Mouse (Mus musculus): ENCODE data around the gene Hnrnpu. TPM values are rescaled to one million over a fixed set of nuclear protein-coding genes. Genes with fewer than 3 reads are reported as not detected.
"Not testable (repeated sequence)": the region's sequence is repeated elsewhere in the genome, so short reads cannot be mapped to it uniquely, and the experiment has no call there.

Gene Hnrnpu
- total RNA-seq, 2 experiments from 2014 or later: 553 to 661 TPM

- ATAC-seq (replicated peaks; ENCODE audit: poor library complexity, severe bottlenecking): peak; percentile 38
Measured at GRCm38 (mm10) chr1:178318002-178318388, 19.6 kb downstream of the Hnrnpu start.

GRCm38 (mm10) chr1:178317275-178318001 lies 20.2 kb downstream of the Hnrnpu start:
- ATAC-seq (replicated peaks; ENCODE audit: poor library complexity, severe bottlenecking): no peak

GRCm38 (mm10) chr1:178314236-178314635 lies 23.4 kb downstream of the Hnrnpu start:
- ATAC-seq (replicated peaks; ENCODE audit: poor library complexity, severe bottlenecking): no peak

- ATAC-seq (replicated peaks; ENCODE audit: poor library complexity, severe bottlenecking): peak; percentile 57
Measured at GRCm38 (mm10) chr1:178313039-178313597, 24.5 kb downstream of the Hnrnpu start.

DNA sequence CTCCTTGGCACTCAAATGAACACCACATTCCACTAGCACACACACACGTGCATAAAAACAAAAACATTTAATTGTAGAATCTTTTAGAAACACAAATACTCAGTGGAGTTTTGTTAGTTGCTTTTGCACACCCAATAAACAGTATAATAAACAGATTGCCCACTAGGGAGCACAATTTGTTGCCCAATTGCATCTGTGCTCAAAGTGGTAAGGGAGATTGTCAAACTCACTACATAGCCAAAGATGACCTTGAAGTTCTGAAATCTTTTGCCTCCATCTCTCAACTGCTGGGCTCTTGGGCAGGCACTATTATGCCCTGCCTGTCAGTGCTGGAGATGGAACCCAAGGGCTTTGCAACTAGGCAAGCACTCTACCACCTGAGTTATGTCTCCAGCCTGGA lies 27.5 kb downstream of the Hnrnpu start:
- ATAC-seq (replicated peaks; ENCODE audit: poor library complexity, severe bottlenecking): no peak; the same call in 1 of the 2 replicates

DNA sequence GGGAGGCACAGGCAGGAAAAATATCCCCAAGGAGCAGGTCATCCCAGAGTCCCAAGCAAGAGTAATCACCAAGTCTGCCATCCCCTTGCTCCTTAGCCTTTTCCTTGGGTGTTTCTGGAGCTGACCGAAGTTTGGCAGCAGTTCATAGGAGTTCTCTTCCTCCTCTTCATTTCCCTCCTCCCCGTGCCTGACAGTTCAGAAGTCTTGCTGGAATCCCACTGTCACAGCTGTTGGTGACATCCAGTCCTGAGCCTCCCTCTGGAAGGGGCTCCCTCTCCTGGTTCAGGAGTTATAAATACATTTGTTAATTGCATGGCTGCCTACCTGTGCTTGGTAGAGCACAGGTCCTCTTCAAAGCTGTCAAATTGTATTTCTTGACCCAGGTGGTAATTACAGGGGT lies 28.1 kb downstream of the Hnrnpu start:
- no peak for ATAC-seq (replicated peaks; ENCODE audit: poor library complexity, severe bottlenecking)

DNA sequence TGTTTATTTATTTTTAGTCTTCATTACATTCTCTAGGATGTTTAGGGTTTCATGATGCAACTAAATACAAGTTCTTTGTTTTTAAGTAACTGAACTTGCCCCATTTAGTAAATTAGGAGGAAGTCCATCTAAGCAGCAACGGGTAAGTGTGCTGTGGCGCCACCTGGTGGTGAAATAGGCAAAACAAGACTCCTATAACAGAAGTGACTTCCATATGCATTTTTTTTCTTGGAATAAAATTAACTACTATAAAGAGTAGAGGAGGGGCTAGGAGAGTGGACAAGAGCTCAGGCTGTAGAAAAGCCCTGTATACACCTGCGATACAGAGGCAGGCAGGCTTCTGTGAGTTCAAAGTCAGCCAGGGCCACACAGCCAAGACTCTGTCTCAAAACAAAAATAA lies 34.2 kb downstream of the Hnrnpu start:
- ATAC-seq (replicated peaks; ENCODE audit: poor library complexity, severe bottlenecking): peak; percentile 83

- not testable (repeated sequence) for ATAC-seq (replicated peaks; ENCODE audit: poor library complexity, severe bottlenecking)
Measured at GRCm38 (mm10) chr1:178301261-178301660, 36.3 kb downstream of the Hnrnpu start.

- ATAC-seq (replicated peaks; ENCODE audit: poor library complexity, severe bottlenecking): 0 out of 2 replicates have a peak, but pooled peaks have one; percentile 1
Measured at GRCm38 (mm10) chr1:178294051-178294450, 43.5 kb downstream of the Hnrnpu start.

GRCm38 (mm10) chr1:178291716-178292115 lies 45.9 kb downstream of the Hnrnpu start:
- ATAC-seq (replicated peaks; ENCODE audit: poor library complexity, severe bottlenecking): no peak

GRCm38 (mm10) chr1:178287601-178288176 lies 49.9 kb downstream of the Hnrnpu start:
- ATAC-seq (replicated peaks; ENCODE audit: poor library complexity, severe bottlenecking): no peak

DNA sequence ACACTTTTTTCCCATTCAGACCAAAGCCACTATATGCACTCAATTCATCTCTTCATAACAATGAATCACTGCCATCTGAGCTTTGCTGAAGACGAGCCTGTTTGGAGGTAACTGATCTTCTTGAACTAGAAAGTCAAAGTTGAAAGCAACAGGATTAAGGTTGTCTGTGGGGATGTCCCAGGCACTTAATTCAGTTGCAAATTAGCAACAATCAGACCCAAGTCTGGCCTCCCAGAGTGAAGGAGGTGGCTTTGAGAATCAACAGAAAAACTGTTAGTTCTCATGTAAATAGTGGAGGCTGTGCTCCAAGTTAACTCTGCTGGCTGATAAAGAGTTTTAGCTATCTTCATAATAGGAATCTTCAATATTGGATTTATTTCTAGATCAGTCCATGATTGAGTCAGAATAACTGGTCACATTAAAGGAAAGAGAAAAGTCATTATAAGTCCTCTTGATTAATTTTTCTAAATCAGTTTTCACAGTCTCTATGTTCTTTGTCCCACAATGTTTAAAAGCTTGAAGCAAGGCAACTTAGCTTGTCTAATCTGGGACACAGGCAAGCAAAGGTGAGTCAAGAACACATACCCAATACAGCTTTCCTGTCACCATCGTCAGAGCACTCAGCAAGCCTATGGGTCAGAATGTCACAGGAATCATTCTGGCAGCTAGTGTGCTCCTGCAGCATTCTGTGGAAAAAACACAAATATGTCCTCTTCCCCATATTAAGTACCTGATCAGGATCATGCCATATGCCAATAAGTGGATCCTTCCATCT lies 53.5 kb downstream of the Hnrnpu start:
- ATAC-seq (replicated peaks; ENCODE audit: poor library complexity, severe bottlenecking): no peak

- ATAC-seq (replicated peaks; ENCODE audit: poor library complexity, severe bottlenecking): not testable (repeated sequence)
Measured at GRCm38 (mm10) chr1:178283314-178283713, 54.3 kb downstream of the Hnrnpu start.

- ATAC-seq (replicated peaks; ENCODE audit: poor library complexity, severe bottlenecking): peak; percentile 72
Measured at GRCm38 (mm10) chr1:178276054-178276911, 61.3 kb downstream of the Hnrnpu start.

GRCm38 (mm10) chr1:178275738-178276053 lies 61.9 kb downstream of the Hnrnpu start:
- no peak for ATAC-seq (replicated peaks; ENCODE audit: poor library complexity, severe bottlenecking)

DNA sequence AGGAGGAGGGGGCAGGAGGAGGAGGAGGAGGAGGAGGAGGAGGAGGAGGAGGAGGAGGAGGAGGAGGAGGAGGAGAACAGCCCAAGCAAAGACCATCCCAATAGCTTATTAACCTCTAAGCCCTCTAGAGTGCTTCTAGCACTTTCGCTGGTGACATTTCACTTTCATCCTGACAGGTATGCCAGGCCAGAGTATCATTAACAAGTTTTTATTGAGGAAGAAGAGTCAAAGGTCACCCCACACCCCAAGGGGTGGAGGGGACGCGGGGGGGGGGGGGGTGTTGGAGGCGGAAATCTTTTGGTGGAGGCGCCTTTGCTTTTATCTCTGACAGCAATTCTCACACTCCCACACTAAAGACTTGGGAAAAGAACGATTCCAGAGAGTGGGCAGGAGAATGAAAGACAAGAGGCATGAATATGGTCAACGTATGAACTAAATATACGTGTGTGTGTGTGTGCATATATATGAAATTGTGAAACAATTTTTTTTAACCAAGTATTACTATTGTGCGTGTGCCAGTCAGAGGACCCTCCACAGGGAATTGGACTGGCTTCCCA lies 62.3 kb downstream of the Hnrnpu start:
- ATAC-seq (replicated peaks; ENCODE audit: poor library complexity, severe bottlenecking): no peak

Data from granulocyte monocyte progenitor cell, adult 5-6 weeks (primary cell).